Mouse (Mus musculus): ENCODE measurements around the gene Hoxa9. TPM values are rescaled to one million over a fixed set of nuclear protein-coding genes. Genes with fewer than 3 reads are reported as not detected.

The Hoxa9 gene
- polyA plus RNA-seq, 1 experiment = 60.0 TPM

- DNase-seq (ENCODE audit: low spot score) = peak; percentile 74
Observed at GRCm38 (mm10) chr6:52229558-52230416, 1.1 kb downstream of the Hoxa9 start.

- peak; percentile 66 for DNase-seq (ENCODE audit: low spot score)
Observed at GRCm38 (mm10) chr6:52228475-52229465, 2.1 kb downstream of the Hoxa9 start.

- DNase-seq (ENCODE audit: low spot score) = peak; percentile 31
Observed at GRCm38 (mm10) chr6:52227470-52228222, 3.2 kb downstream of the Hoxa9 start.

GRCm38 (mm10) chr6:52226569-52227257 is 4.2 kb downstream of the Hoxa9 start:
- peak; percentile 62 for DNase-seq (ENCODE audit: low spot score)

- peak; percentile 90 for DNase-seq (ENCODE audit: low spot score)
Observed at GRCm38 (mm10) chr6:52225612-52226568, 5.0 kb downstream of the Hoxa9 start.

- peak; percentile 30 for DNase-seq (ENCODE audit: low spot score)
Observed at GRCm38 (mm10) chr6:52224895-52225611, 5.8 kb downstream of the Hoxa9 start.

- DNase-seq (ENCODE audit: low spot score) = peak; percentile 44
Observed at GRCm38 (mm10) chr6:52223939-52224760, 6.7 kb downstream of the Hoxa9 start.

GRCm38 (mm10) chr6:52222729-52223128 is 8.2 kb downstream of the Hoxa9 start:
- DNase-seq (ENCODE audit: low spot score) = no peak

- no peak for DNase-seq (ENCODE audit: low spot score)
Observed at GRCm38 (mm10) chr6:52221993-52222685, 8.8 kb downstream of the Hoxa9 start.

- DNase-seq (ENCODE audit: low spot score) = peak; percentile 90
Observed at GRCm38 (mm10) chr6:52221337-52221992, 9.4 kb downstream of the Hoxa9 start, which contains the start of gene Hoxa7. Gene Hoxa7, minus strand, starts transcription at chr6:52221854.

- DNase-seq (ENCODE audit: low spot score) = no peak
Observed at GRCm38 (mm10) chr6:52220865-52221310, 10.0 kb downstream of the Hoxa9 start.

- peak; percentile 62 for DNase-seq (ENCODE audit: low spot score)
Observed at GRCm38 (mm10) chr6:52220003-52220864, 10.7 kb downstream of the Hoxa9 start.

- no peak for DNase-seq (ENCODE audit: low spot score)
Observed at GRCm38 (mm10) chr6:52219234-52219942, 11.5 kb downstream of the Hoxa9 start.

- no peak for DNase-seq (ENCODE audit: low spot score)
Observed at GRCm38 (mm10) chr6:52218643-52219215, 12.2 kb downstream of the Hoxa9 start.
